Comparison of ENCODE assay signal across 9 mouse cellular contexts in genomic region chr10:19935821-19936367, GRCm38 (mm10). TPM values are rescaled to one million over a fixed set of nuclear protein-coding genes. Genes with fewer than 3 reads are reported as not detected.
A peak's percentile ranks its signal among the peaks of the same experiment; 100 is the strongest.
DNase-seq lines count a peak whose midpoint lies in the region; TF ChIP-seq lines count a peak whose summit lies in the region.
"Had no signal": no experiment of that assay in that cellular context is flagged by ENCODE, and none has a peak within 500 bp of the region (broad histone marks: within the 10 kb centered on the region; RNA-seq: fewer than 3 reads in every experiment).

No protein-coding gene starts in this region.

- H3K27ac ChIP-seq in kidney, adult 2 months (ENCODE audit: insufficient read depth, low read depth, low read length), result peak overlapping the region; percentile 41; the same call in 1 of the 2 replicates

- H3K36me3 ChIP-seq in kidney, adult 2 months (ENCODE audit: control insufficient read depth, insufficient read depth, low read length), result no peaks in the 10 kb centered on the region

- DNase-seq in embryo, embryonic 10.5 days (ENCODE audit: low spot score), result peak; percentile 13
- no peak for DNase-seq in embryo, embryonic 9.5 days (ENCODE audit: extremely low spot score)
- DNase-seq in kidney, adult 2 months, result peak; percentile 31
- no peak for DNase-seq in kidney, postnatal 4 days
- DNase-seq in testis, postnatal 10 days (ENCODE audit: low spot score), result peak; percentile 3
- DNase-seq in testis, postnatal 14 days (ENCODE audit: low spot score), result no peak
- DNase-seq in adrenal gland, adult 2 months, result no peak
- DNase-seq in layer of hippocampus, postnatal 36 days, result no peak

- no peak overlapping the region; the same call in 1 of the 2 replicates for H3K4me3 ChIP-seq in kidney, adult 2 months (ENCODE audit: insufficient read depth, low read depth, low read length)

- TF ChIP-seq CTCF in kidney, adult 2 months (conservative IDR thresholded peaks at IDR 0.05; ENCODE audit: insufficient read depth, insufficient read length, low read depth, low read length), result no peak

- no peak for TF ChIP-seq POLR2A in kidney, adult 2 months (IDR thresholded peaks at IDR 0.05; ENCODE audit: low read depth, low read length)

- peaks cover 37% of the 10 kb centered on the region for H3K4me1 ChIP-seq in kidney, adult 2 months (ENCODE audit: control insufficient read depth, insufficient read depth, low read length)

- 29% methylated on average over 4 of the region's 4 CpGs for WGBS in kidney, adult 2 months

- H3K27me3 ChIP-seq in kidney, adult 2 months (replicated peaks; ENCODE audit: control insufficient read depth, insufficient read depth, low read length), result no peaks in the 10 kb centered on the region
- H3K27me3 ChIP-seq: Patski had no signal

RNA-seq across cellular contexts. Expression of gene Map3k5, which starts 1.6 kb away (rescaled TPM):
- 9.0 and 11.3 TPM in 2 replicates for polyA plus RNA-seq in kidney, adult 2 months (2012; rRNA removed)
- 10 to 100 TPM; 19.9 to 36.9 TPM for total RNA-seq in adrenal gland, adult 2 months (2021)
- 2.8 and 3.3 TPM in 2 replicates for polyA plus RNA-seq in adrenal gland, adult 2 months (2012; rRNA removed)
- total RNA-seq in layer of hippocampus, postnatal 36 days (2021), result 10 to 100 TPM; 29.2 to 31.0 TPM

RNA-seq across cellular contexts. Expression of gene Pex7, which starts 28.4 kb away (rescaled TPM):
- 87.4 and 90.9 TPM in 2 replicates for polyA plus RNA-seq in kidney, adult 2 months (2012; rRNA removed)
- 10 to 100 TPM; 44.8 to 47.5 TPM for total RNA-seq in adrenal gland, adult 2 months (2021)
- polyA plus RNA-seq in adrenal gland, adult 2 months (2012; rRNA removed), result 114 and 169 TPM in 2 replicates
- total RNA-seq in layer of hippocampus, postnatal 36 days (2021), result 10 to 100 TPM; 21.7 to 22.9 TPM

Comparison
In these comparisons a context has a peak if more than half of its experiments do, and no peak if none do; other contexts are left out.
1. DNase-seq: peak in embryo, embryonic 10.5 days (single experiment), kidney, adult 2 months (single experiment) and testis, postnatal 10 days (single experiment); none in embryo, embryonic 9.5 days (single experiment), kidney, postnatal 4 days (0 of 2), testis, postnatal 14 days (single experiment), adrenal gland, adult 2 months (single experiment) and layer of hippocampus, postnatal 36 days (0 of 2).